Mouse (Mus musculus): ENCODE measurements around the gene Elovl6. TPM values are rescaled to one million over a fixed set of nuclear protein-coding genes. Genes with fewer than 3 reads are reported as not detected.
A peak's percentile ranks its signal among the peaks of the same experiment; 100 is the strongest.

Elovl6 gene
- polyA plus RNA-seq, 2 experiments from 2014 or later: 14.3 to 14.6 TPM

DNA sequence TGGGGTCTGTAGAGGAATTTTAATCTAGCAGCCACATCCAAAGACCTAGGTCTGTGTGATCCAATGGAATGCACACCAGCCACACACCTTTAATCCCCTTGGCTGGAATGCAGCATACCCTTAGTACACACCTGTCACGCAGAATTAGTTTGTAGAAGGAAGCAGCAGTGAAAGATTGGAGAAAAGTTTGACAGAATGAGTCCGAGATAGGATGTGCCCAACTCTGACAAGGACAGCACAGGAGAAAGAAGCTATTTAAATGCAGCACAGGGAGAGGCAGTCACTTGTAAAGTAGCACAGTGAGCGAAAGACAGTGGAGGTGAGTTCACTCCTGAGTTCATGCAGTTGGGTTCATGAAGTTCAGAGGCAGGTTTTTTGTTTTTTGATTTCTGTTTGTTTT lies 11.2 kb downstream of the Elovl6 start:
- no peak for ATAC-seq

DNA sequence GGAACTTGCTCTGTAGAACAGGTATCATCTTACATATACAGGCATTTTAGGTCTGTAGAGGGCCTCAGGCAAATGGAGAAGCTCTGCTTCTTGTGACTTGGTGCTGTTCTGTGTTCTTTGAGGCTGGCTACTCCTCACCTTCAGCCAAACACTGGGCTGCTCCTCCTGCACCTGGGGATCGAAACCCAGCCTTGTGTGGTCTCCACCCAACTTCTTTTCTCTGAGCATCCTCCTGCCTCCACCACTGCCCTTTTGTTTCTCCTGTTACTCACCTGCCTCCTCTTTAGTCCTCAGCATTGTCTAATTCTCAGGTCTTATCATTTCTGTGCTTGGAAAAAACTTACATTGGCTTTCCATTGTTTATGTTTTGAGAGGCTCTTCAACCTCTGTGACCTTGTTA lies 12.1 kb downstream of the Elovl6 start:
- ATAC-seq: no peak

DNA sequence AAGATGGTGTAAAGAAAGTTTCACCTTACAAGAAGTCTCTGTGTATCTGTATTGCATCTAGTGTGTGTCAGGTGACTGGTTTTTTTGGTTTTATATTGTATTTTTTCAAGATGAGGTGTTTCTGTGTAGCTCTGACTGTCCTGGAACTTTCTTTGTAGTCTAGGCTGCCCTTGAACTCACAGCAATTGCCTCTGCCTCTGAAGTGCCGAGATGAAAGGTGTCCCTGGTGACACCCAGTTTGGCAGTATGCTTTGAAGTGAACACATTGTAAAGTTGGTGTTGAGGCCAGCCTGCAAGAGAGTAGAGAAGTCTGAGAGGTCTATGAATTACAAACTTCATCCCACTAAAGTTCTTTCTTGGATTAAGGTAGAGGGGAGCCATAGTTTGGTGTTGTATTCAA lies 13.1 kb downstream of the Elovl6 start:
- ATAC-seq: no peak

DNA sequence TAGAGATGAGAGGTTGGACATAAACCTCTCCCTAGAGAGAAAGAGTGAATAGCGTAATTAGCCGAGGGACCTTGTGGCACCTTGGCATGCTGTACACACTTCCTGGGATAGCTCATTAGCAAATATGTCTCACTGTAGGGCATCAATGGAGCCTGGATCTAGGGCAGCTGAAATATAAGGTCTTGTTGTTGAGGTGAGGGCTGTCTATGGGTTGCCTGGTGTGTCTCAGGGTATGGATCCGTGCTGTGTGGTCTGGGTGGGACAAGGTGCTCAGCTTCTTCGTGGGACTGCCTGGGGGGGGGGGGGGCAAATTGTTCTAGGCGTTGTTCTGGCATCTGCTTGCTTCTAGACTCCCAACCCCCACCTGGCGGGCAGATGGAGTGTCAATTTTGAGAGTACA lies 13.6 kb downstream of the Elovl6 start:
- ATAC-seq: no peak

GRCm38 (mm10) chr3:129547837-129548435 lies 15.8 kb downstream of the Elovl6 start:
- no peak for ATAC-seq

DNA sequence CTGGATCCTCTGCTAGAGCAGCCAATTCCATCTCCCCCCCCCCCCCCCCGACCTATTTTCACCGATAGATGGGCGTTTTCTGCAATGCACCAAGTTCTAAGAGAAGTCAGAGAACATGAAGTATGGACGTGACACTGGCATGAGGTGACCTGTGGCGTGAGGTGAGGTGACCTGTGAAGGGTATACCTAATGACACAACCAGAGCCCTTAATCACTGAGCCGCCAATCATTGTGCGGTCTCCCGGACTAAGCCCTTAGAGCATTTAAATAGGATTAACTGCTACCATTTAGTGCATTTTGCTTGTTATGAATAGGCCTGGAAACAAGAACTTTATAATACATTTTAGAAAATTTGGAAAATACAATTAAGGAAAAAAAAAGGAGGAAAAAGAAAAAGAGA lies 16.6 kb downstream of the Elovl6 start:
- ATAC-seq: no peak

- ATAC-seq: no peak
Measured at GRCm38 (mm10) chr3:129549546-129549945, 17.4 kb downstream of the Elovl6 start.

DNA sequence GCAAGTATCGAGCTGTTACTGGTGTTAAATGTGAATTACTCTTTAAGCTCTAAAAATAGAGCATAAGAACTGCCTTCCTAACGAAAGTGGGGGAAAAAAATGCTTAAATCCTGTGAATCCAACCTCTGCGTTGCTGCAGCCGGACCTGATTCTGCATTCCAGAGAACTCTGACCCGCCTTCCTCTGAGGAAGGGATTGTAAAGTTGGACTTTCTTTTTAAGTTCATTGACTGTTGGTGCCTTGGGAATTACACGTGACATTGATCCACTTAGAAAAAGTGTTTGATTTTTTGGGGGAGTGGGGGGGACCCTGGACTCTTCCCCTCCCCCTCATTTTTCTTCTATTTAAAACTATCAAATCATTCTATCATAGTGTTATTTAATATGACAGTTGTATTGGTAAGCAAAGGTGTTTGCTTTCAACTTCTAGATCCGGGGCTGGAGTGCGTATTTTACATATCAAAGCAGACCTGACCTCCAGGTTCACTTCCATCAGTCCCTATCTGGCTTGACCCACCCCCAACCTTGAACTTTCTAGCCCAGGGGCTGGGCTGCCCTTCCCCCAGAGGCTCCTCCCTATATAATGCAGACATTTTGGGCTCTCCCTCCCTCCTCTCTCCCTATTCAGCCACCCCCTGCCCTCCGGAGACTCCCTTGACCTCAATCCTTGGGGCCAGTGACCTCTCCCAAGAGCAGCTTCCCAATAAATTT lies 19.6 kb downstream of the Elovl6 start:
- ATAC-seq: no peak

DNA sequence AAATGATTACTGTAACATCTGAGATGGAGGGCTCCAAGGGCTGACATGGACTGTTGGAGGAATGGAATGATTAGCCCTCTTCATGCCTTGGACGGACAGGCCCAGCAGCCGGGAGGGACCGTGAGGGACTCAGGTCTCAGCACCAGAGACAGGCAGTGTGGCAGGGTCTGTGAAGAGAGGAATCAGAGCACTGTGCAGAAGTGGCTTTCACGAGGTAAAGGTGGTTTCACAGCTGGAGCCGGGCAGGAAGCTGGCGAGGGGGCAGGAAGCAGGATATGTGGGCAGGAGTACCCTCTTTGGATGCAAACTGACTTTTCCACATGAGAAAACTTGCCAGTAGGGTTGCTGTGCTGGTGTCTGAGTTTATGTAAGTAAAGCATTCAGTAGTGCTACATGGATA lies 20.2 kb downstream of the Elovl6 start:
- ATAC-seq: peak; percentile 50

GRCm38 (mm10) chr3:129553173-129553572 lies 21.0 kb downstream of the Elovl6 start:
- ATAC-seq: peak; percentile 92

DNA sequence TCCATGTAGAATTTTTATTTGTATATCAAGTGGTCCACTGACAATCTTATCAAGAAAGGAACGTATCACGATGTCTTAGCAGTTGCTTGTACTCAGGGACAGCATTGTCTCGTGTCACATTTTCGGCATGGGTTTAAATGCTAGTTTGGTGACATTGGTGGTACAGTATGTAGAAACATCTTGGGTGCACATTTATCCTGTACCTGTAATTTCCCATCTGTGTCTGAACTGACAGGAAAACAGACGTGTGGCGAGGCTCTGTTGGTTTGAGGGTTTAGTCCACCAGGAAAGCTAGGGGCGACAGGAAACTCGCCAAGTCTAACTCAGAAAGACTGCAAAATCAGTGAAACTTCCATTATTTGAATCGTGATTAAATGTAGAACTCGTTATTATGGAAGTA lies 21.5 kb downstream of the Elovl6 start:
- ATAC-seq: peak; percentile 16

DNA sequence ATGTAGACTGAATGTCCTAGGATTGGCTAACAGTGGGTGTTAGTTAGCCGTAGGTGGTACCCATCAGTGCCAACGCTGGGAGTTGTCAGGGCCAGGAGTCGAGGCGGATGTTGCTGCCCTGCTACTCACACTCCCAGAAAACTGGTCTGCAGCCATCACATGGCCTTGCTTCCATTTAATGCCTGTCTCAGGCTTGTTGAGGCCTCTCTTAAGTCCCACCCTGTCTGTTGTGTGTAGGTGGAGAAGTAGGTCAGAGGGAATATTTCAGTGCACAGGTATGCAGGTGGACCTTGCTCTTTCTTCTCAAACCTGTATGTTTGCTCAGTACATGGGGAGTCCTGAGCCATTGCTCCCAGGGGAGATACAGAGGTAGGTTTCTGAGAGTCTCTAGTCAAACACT lies 22.3 kb downstream of the Elovl6 start:
- no peak for ATAC-seq

GRCm38 (mm10) chr3:129557048-129557447 lies 24.9 kb downstream of the Elovl6 start:
- ATAC-seq: no peak

DNA sequence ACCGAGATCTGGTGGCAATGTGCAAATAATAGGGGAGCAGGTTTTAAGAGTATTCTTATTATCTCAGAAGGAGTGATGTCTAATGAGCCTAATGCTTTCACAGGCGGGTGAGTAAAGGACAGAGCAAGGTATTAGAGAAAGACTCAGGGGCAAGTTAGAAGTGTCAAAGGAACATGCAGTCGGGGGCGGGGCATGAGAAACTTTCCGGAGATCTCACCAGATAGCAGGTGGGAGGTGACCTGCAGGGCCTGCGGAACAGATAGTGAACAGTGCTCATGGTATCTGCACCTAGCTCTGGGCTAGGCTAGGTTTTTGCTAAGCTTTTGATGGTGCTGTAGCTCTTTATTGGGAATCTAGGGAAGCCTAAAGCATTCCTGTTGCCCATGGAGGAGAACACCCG lies 25.4 kb downstream of the Elovl6 start:
- ATAC-seq: peak; percentile 43

- no peak for ATAC-seq
Measured at GRCm38 (mm10) chr3:129558016-129558955, 26.1 kb downstream of the Elovl6 start.

GRCm38 (mm10) chr3:129560068-129560467 lies 27.9 kb downstream of the Elovl6 start:
- ATAC-seq: no peak

- no peak for ATAC-seq
Measured at GRCm38 (mm10) chr3:129561011-129561410, 28.9 kb downstream of the Elovl6 start.

DNA sequence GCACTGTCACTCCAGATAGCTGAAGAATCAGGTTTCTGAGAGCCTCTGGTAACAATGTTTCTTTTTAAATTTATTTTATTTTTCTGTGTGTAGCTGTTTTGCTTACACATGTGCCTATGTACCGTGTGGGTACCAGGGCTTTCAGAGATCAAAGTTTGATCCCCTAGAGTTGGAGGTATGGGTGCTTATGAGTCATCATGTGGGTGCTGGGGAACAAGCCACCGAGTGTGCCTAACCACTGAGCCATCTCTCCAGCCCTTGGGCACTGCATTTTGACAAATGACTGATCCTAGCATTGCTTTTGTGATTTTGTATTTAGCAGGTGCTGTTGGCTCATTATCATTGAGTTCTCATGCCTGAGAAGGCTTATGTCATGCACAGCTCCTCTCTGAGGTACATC lies 29.7 kb downstream of the Elovl6 start:
- ATAC-seq: peak; percentile 71

DNA sequence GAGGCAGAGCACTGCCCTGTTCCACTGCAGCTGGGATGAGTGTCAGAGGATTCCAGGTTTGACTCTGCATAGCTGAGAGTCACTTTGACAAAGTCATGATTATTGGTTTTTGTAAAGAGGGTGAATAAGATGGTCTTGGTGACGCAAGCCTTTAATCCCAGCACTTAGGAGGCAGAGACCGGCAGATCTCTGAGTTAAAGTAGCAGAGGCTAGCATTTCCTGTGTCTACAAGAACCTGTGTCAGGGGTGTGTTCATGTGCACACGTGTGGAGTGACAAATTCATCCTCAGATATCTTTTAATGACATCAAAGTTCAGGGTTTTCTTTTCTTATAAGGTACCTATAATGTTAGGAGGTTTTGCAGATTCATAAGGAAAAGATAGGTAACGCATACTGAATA lies 30.3 kb downstream of the Elovl6 start:
- peak; percentile 50 for ATAC-seq

GRCm38 (mm10) chr3:129563807-129564206 lies 31.7 kb downstream of the Elovl6 start:
- no peak for ATAC-seq

- no peak for ATAC-seq
Measured at GRCm38 (mm10) chr3:129564852-129565251, 32.7 kb downstream of the Elovl6 start.

DNA sequence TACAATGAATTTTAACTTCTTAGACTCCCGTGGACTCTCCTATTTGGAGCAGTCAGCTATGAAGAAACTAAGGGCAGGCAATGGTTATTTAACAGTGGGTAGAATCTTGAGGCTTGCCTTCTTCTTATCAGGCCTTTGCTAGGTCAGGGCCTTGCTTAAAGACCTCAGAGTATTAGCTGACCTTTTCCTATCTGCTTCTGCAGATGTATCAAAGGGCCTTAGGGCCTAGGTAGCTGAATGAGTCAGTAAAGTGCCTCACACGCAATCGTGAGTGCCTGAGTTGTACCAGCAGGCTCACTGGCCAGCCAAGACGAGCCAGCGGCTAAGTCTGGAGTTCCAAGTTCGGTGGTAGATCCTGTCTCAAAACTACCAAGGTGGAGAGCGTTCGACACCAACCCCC lies 33.3 kb downstream of the Elovl6 start:
- no peak for ATAC-seq

DNA sequence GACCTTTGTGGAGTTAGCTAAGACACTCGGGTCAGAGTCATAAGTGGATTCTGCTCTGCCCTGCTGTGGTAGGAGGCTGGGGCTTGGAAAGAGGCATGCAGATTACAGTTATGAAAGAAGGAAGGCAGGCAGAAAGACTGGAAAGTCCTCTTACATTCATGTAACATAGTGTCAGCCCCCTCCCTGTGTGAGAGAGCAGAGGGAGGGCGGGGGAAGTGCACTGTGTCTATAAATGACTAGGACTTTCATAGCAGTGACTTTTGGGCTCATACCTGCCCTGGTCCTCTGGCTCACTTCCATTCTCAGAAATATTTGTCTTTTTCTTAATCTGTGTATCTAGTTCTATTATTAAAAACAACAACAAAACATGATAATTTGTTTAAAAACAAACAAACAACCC lies 33.9 kb downstream of the Elovl6 start:
- ATAC-seq: peak; percentile 46

GRCm38 (mm10) chr3:129566876-129567275 lies 34.7 kb downstream of the Elovl6 start:
- ATAC-seq: no peak
